Mouse (Mus musculus) ES-Bruce4 (cell line): ENCODE results near the gene Fdxacb1.

ENCODE experiments used
- CTCF ChIP-seq: IDR thresholded peaks from one replicate; pipeline ENCODE4 v1.8.1; 2011; ENCODE audit warnings: low read depth, low read length
- POLR2A ChIP-seq: IDR thresholded peaks from one replicate; pipeline ENCODE4 v1.8.1; 2011; ENCODE audit warnings: low read length; ENCODE audit not compliant: insufficient read depth

DNA sequence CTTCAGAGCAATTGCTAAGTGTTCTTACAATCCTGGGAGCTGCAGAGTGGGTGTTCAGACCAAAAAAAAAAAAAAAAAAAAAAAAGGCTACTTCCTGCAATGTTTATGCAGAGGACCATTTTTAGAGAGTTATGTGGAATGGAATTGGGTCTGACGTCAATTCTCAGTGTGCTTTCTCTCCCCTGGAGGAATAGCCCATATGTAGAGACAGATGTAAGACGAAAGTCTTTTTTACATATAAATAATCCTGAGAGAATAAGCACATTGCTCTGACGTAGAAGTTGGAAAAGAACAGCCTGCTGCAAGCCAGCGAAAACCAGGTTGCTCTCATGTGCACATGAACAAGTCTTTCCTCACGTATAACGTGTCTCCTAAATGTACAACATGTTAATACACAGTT is 51.7 kb downstream of the Fdxacb1 start:
- TF ChIP-seq CTCF (no peak), POLR2A (no peak)
